Mouse (Mus musculus): ENCODE measurements at regions not wholly inside any gene's neighbourhood (a gene's known extent, or its start where the extent isn't known, plus 50 kb on each side); places are given as distances from the start of the nearest gene placed in this dataset.

GRCm38 (mm10) chr1:63977956-63978355 is 144.1 kb downstream of the Klf7 start:
- no peak for ATAC-seq (replicated peaks; ENCODE audit: poor library complexity)

GRCm38 (mm10) chr1:63977302-63977888 is 144.7 kb downstream of the Klf7 start:
- no peak for ATAC-seq (replicated peaks; ENCODE audit: poor library complexity)

GRCm38 (mm10) chr1:63976862-63977261 is 145.2 kb downstream of the Klf7 start:
- no peak for ATAC-seq (replicated peaks; ENCODE audit: poor library complexity)

DNA sequence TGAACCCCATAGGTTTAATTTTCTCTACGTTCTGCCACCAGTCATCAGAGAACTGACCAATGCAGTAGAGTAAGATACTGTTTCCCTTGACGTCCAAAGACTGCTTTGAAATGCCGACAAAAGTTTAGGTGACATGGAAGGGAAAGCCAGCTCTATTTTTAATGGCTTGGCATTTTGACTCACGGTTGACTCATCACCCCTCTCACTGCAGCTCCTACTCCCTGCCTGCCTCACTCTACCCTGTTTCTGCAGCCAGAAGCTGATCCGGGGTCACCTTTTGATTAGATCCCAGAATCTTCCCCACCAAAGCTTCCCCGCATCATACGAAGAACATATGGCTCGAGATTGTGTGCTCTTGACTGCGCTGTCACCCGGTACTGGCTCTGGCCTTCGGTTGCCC is 154.2 kb downstream of the Klf7 start:
- no peak for ATAC-seq (replicated peaks; ENCODE audit: poor library complexity)

- ATAC-seq (replicated peaks; ENCODE audit: poor library complexity): no peak
These were observed 156.6 kb downstream of the Klf7 start for GRCm38 (mm10) chr1:63965446-63965845.

DNA sequence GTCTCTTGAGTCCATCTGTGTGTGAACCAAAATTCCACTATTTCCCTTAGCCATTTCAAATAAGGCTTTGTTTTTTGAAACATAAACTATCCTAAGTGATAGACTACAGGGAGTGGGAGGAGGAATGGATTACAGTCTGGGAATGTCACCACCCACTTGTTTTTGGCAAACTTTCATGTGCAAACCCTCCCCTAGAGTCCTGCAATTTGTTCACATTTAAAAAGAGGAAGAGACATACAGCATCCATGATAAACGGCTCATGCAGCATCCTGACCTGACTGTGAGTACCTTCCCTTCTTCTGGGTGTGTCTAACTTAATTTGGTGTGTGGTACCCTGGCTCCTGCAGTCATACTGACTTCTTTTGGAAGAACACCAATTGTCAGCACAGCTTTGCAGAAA is 157.6 kb downstream of the Klf7 start:
- ATAC-seq (replicated peaks; ENCODE audit: poor library complexity): no peak

DNA sequence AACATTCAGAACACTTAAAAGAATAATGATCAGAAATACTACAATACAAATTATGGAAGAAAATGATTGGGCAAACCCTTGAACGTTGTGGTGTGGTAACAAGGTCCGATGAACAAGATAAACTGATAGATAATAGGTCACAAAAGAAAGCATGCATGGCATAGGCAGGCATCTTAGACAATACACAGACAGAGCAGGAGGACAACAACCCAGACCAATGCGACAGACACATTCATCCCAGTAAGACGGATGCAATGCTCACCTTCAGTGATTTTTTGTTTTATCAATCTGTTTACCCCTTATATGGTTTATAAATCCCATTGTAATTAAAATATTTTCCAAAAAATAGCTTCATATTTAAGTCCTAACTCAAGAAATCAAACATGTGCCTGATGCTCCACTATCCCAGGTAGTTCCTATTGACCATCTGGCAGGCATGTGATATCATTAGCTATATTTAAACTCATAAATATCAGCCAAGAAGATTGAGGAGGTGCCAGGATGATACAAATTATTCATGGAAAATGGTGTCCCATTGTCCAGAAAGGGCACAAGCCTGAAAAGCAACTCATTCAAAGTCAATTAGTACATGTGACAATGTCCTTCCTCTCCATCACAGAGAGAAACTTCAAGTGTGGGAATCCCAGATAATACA is 166.3 kb downstream of the Klf7 start:
- no peak for ATAC-seq (replicated peaks; ENCODE audit: poor library complexity)

GRCm38 (mm10) chr1:63954876-63955513 is 167.1 kb downstream of the Klf7 start:
- no peak for ATAC-seq (replicated peaks; ENCODE audit: poor library complexity)

DNA sequence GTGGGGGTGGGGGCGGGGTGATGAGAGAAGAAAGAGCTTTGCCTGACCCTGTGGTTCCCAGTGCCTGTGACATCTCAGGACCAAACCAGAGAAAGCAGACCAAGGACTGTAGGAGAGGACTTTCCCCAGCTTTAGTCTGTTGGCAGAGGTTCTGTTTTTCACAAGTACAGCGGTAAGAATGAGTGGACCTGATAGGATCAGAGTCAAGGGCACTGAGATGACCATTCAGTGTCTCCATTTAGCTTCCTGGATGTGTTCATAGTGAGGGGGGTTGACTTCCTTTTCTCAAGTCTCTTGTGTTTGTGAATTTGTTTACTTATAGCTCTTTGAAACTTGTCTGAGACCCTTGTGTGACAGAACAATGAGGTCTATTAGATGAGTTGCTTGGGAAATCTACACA is 167.9 kb downstream of the Klf7 start:
- no peak for ATAC-seq (replicated peaks; ENCODE audit: poor library complexity)

DNA sequence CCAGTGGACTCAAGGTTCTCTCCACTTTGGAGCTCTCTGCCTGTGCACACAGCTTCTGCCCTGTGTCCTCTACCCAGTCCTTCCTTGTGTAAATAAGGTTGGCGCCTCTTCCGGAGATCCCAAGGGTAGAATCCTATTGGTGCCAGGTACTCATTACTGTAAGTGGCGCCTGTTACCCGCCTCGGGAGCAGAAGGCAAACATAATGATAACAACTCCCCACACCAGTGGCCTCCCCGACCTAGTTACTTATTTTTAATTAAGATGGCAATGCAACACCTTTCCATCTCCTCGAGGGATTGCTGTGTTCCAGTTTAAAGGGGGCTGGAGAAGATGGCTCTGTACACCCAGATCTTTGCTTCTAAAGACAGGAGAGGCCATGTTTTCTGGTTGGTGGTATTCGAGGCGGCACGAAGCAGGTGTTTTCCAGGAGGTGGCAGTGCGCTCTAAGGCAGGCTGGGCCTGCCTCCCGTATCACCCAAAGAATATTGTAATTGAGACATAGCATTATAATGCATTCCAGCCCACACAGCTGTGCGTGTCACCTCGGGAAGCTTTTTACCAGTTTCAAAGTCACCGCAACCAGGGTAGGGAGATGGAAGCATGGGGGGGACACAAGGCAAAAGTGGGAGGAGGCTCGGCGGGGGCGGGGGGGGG is 168.7 kb downstream of the Klf7 start:
- ATAC-seq (replicated peaks; ENCODE audit: poor library complexity): peak; percentile 94

DNA sequence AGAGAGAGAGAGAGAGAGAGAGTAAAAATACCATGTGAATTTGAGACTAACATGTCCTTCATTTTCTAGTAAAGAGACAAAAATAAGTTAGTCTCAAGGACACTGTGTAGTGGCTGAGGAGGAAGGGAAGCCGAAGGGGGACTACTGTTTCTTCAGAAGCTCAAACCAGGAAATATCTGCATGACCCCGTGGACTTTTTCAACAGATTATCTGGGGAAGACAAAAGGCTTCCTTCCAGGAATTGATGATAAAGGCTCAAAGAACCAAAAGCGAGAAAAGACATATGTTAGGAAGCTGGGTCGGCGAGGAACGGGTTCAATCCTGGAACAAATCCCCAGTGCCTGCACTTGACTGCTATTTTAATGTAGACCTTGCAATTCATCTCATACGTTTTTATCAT is 170.4 kb downstream of the Klf7 start:
- ATAC-seq (replicated peaks; ENCODE audit: poor library complexity): no peak

- no peak for ATAC-seq (replicated peaks; ENCODE audit: poor library complexity)
These were observed 174.8 kb downstream of the Klf7 start for GRCm38 (mm10) chr1:63947278-63947677.

- ATAC-seq (replicated peaks; ENCODE audit: poor library complexity): no peak
These were observed 175.2 kb downstream of the Klf7 start for GRCm38 (mm10) chr1:63946834-63947233.

GRCm38 (mm10) chr1:63944786-63945185 is 175.7 kb upstream of the 4933402D24Rik start:
- no peak for ATAC-seq (replicated peaks; ENCODE audit: poor library complexity)

- ATAC-seq (replicated peaks; ENCODE audit: poor library complexity): no peak
These were observed 169.3 kb upstream of the 4933402D24Rik start for GRCm38 (mm10) chr1:63938416-63938815.

GRCm38 (mm10) chr1:63937480-63937879 is 168.4 kb upstream of the 4933402D24Rik start:
- ATAC-seq (replicated peaks; ENCODE audit: poor library complexity): no peak

DNA sequence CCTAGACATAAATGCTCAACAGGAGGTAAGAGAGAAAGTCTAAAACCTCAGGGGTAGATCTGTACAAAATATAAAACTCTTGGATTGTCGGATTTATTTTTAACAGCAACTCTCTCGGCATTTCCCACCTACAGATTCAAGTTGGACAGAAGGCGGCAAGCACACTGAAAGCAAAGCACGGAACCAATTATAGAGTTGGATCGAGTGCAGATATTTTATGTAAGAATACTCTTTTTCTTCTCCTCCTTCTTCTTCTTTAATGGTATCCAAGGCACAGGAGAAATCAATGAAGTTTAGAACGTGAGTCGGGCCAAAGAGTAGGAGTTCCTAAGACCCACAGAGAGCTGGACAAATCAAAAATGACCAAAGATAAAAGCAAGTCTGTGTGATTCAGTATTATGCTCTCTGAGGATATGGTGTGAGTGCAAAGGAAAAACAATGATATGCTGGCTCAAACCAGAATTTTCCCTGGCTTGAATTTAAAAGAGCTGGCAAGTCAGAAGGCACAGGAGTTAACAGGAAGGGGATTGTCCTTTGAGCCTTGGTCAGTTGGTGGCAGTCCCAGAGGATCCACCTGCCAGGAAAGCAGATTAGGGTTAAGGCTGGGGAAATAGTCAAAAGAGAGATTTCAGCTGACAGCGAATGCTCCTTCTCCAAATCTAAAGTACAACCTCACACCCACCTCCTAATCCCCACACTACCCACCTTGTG is 165.7 kb upstream of the 4933402D24Rik start:
- ATAC-seq (replicated peaks; ENCODE audit: poor library complexity): no peak

DNA sequence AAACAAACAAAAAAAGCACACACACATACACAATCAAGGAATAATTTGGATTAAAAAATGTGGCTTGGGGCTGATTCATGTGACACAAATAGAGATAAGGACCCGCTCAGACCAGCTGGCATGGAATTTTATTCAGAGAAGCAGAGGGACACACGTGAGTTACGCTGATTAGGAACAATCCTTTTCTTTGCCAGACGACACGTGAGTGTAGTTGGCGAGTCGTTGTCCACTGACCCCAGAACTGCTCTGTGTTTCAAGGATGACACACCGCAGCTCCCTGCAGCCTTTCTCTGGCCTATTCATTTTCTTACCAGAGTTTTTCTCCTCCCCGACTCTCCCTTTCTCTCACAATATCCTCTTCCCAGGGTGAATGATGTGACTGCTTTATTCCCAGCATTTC is 163.4 kb upstream of the 4933402D24Rik start:
- ATAC-seq (replicated peaks; ENCODE audit: poor library complexity): no peak

DNA sequence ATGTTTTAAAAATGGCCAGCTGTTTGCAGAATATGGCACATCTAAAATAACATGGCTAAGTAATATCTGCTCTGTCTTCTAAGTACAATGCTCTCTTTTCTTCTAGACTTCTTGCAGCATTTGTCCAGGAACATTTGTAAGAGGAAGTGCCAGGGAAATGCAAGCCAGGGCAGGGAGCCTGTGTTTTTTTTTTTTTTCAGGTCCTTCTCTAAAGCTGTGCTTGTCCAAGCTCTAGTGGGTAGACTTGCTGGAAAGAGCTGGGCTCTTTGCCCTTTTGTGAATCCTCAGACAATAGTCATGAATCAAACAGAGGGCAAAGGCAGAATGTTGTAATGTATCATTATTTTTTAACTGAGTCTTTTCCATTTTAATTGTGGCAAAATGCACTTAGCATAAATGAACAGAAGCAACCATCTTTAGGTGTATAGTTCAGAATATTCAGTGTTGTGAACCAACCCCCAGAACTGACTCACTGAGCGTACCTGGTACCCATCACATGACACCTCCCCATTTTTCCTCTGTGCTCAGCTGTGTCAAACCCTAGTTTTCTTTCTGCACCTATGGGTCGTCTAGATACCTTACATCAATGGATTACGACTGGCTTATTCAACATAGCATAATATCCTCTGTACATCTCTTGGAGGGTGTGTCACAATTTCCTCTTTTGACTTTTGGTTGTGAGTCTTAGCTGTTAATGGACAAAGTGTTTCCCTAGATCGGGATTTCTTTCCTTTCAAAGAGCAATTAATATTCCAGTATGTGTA is 160.5 kb upstream of the 4933402D24Rik start:
- ATAC-seq (replicated peaks; ENCODE audit: poor library complexity): no peak

GRCm38 (mm10) chr1:63928850-63929249 is 159.8 kb upstream of the 4933402D24Rik start:
- ATAC-seq (replicated peaks; ENCODE audit: poor library complexity): no peak

DNA sequence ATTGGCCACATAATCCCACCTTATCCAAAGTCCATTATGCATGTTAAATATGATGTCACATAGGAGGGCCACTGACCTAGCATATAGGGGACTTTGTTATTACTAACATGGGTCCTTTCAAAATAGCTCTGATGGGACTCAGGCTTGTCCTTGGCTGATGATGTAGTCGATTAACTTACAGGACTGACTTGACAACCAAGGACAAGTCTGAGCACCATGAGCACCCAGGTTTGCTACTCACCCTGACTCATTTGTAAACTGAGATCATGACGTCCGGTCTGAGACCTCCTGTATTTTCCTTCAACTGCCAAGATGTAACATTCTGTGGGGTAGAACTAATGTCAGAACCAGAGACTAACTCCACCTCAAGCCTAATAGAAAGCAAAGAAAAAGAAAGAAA is 159.3 kb upstream of the 4933402D24Rik start:
- no peak for ATAC-seq (replicated peaks; ENCODE audit: poor library complexity)

Measured in megakaryocyte progenitor cell, adult 5-6 weeks (primary cell).